Mouse (Mus musculus) lung, adult 18-20 months (tissue): ENCODE results near the gene 6030468B19Rik.
A peak's percentile ranks its signal among the peaks of the same experiment; 100 is the strongest.

Experiments
- DNase-seq, 2 experiments: peaks; one replicate each; pipeline ENCODE4 v3.0.0; 2022; ENCODE audit warnings: mixed read lengths in 2 of 2

Gene 6030468B19Rik

DNA sequence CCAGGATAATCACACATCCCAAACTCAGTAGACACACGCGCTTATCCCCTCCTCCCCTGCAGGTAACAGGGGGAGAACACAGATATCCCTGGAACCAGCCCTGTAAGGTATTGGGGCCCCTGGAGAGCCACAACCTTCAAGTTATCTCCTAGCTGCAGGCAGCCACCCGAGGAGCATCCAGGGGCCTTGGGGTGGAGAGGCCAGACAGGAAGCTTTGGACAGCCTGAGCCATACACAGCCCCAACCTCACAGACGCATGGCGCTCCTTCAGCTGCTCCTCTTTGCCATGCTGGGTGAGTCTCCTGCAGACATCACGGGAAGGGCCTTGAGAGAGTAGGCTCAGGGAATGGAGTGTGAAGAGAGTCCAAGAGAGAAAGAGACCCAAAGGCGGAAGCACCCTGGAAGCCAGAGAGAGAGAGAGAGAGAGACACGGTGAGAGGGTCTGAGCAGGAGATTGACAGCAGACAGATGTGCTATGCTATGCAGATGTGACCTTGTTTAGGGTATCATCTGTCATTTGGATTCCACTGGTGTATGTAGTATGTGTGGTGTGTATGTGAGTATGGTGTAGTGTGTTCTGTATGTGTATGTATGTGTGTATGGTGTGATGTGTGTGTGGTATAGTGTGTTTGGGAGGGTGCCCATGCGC, at the start of gene 6030468B19Rik:
Gene 6030468B19Rik, plus strand, starts transcription at position 150 of the 649 bp plus-strand sequence.
- DNase-seq, result no peak

- no peak for DNase-seq
Measured at GRCm38 (mm10) chr11:117748628-117749027, 48.8 kb upstream of the 6030468B19Rik start.

DNA sequence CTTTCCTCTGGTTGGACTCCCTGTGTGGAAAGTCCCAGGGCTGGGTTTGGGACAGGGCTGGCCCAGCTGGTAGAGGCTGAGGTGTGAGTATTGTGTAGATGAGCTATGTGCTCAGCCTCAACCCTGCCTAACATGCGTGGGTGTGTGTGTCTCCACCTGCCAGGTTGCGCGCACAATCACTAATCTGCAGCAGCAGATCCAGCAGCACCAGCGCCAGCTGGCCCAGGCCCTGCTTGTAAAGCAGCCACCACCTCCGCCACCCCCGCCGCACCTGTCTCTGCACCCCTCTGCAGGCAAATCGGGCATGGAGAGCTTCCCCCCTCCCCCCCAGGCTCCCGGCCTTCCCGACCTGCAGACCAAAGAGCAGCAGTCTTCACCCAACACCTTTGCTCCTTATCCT, 48.0 kb upstream of the 6030468B19Rik start:
- DNase-seq, result no peak

DNA sequence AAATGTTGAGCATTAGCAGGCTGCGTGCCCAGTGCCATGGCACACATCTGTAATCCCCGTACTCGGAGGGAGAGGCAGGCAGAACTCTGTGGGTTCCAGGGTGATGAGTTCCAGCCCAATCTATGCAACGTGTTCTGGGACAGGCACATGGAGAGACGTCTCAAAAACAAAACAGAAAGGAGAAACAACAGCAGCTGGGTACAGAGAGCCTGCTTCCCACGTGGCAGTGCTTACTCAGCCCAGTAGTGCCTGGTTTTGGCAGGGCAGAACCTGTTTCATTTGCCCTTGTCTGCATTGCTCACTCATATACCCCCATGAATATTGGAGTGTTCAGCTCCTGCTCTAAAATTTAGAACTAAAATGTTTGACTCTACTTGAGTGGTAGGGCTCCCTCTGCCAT, 45.9 kb upstream of the 6030468B19Rik start:
- no peak for DNase-seq

GRCm38 (mm10) chr11:117755891-117756290, 41.6 kb upstream of the 6030468B19Rik start:
- no peak for DNase-seq

- no peak for DNase-seq
Measured at GRCm38 (mm10) chr11:117759267-117759666, 38.2 kb upstream of the 6030468B19Rik start.

- DNase-seq, result no peak
Measured at GRCm38 (mm10) chr11:117760374-117761119, 36.9 kb upstream of the 6030468B19Rik start.

GRCm38 (mm10) chr11:117761801-117762200, 35.7 kb upstream of the 6030468B19Rik start:
- no peak for DNase-seq

- no peak for DNase-seq
Measured at GRCm38 (mm10) chr11:117762246-117762645, 35.2 kb upstream of the 6030468B19Rik start.

- no peak for DNase-seq
Measured at GRCm38 (mm10) chr11:117764319-117764718, 33.1 kb upstream of the 6030468B19Rik start.

GRCm38 (mm10) chr11:117765361-117765760, 32.1 kb upstream of the 6030468B19Rik start:
- no peak for DNase-seq

GRCm38 (mm10) chr11:117766275-117766674, 31.2 kb upstream of the 6030468B19Rik start:
- no peak for DNase-seq

- no peak for DNase-seq
Measured at GRCm38 (mm10) chr11:117768725-117769682, 28.5 kb upstream of the 6030468B19Rik start.

DNA sequence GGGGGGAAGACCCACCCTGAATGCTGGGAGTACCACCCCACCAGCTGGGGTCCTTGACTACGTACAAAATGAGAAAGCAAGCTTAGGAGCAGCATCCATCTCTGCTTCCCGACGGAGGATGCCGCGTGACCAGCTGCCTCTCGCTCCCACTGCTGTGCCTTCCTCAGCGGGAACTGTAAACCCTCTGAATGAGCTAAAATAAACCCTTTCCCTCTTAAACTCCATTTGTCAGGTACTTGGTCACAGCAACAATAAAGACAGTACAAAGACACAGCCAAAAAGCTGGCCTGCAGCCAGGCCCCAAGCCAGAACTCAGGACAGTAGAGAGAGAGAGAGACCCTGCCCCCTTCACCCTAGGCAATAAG, 27.8 kb upstream of the 6030468B19Rik start:
- no peak for DNase-seq

- DNase-seq, result no peak
Measured at GRCm38 (mm10) chr11:117770407-117770806, 27.1 kb upstream of the 6030468B19Rik start.

DNA sequence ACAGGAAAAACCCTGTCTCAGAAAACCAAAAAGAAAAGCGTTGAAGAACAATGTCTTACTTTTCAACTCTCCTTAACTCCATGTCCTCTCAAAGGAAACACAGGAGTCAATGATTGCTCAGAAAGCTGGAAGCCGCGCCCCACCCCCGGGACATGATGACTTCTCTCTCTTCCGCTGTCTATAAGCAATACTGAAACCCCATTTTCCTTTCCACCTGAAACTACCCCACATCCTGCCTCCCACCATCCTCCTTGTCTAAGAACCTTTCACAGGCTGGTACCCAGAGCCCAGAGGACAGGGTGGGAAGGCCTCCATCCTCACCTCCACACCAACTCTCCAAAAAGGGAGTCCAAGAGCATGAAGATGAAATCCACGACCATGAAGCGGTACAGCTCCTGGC, 25.1 kb upstream of the 6030468B19Rik start:
- DNase-seq, result no peak

- no peak for DNase-seq
Measured at GRCm38 (mm10) chr11:117774925-117775324, 22.5 kb upstream of the 6030468B19Rik start.

- no peak for DNase-seq
Measured at GRCm38 (mm10) chr11:117775540-117775939, 21.9 kb upstream of the 6030468B19Rik start.

GRCm38 (mm10) chr11:117776085-117776792, 21.2 kb upstream of the 6030468B19Rik start:
- DNase-seq, result no peak

DNA sequence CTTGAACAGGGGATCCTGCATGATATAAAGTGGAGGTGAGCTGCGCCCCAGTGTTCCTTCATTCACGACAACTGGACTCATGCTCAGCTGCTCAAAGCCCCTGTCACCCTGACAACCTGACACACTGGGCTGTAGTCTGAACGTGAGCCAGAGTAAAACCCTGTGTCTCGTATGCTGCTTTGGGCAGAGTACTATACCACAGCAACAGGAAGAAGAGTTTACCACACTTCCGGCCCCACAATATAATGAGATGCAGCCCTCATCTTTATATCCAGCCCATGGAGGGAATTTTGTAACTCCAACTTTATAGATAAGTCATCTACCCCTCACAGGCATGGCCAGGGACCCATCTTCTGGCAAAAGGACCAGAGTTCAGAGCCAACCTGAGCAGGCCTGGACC, 20.3 kb upstream of the 6030468B19Rik start:
- DNase-seq, result no peak

DNA sequence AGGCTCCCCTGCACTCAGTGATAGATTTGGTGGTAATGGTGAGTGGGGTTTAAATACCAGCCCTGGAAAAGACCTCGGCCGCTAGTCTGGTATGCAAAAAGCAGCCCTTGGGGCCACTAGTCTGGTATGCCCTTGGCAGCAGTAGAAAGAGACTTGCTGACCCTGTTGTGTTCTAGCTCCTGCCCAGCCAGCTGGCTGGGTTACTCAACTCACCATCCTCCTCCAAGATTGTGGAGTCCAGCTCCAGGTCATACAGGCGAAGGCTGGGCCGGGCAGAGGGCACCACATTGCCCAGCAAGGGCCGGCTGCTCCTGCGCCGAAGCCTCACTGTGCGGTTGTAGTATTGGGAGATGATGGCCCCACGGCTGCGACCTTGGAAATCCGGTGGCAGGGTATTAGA, 19.4 kb upstream of the 6030468B19Rik start:
- no peak for DNase-seq

GRCm38 (mm10) chr11:117778851-117779433, 18.5 kb upstream of the 6030468B19Rik start:
- DNase-seq, result peak; percentile 57 to 64
